Mouse (Mus musculus) NIH3T3 (cell line): ENCODE results near the gene Shroom3.

Source experiments
- DNase-seq: peaks from one replicate; pipeline ENCODE4 v3.0.0-alpha.2; 2012; ENCODE audit warnings: low read depth

Gene Shroom3

DNA sequence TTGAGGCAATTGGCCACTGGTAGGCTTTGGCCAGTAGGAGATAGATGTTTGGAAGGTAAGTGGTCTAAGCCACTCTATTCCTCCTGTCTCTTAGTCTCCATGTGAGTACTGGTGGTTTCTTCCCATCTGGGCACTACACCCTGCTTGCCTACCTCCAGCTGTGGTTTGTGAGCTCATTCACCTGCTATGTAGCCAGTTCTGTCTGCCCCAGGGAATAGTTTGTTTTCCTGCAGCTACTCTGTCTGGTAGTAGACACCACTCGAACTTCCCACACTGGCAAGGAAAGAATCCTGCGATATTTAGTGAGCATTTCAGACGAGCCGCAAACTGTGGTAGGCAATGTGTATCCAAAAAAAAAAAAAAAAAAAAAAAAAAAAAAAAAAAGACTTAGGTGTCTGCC is 68.3 kb downstream of the Shroom3 start:
- DNase-seq = no peak

DNA sequence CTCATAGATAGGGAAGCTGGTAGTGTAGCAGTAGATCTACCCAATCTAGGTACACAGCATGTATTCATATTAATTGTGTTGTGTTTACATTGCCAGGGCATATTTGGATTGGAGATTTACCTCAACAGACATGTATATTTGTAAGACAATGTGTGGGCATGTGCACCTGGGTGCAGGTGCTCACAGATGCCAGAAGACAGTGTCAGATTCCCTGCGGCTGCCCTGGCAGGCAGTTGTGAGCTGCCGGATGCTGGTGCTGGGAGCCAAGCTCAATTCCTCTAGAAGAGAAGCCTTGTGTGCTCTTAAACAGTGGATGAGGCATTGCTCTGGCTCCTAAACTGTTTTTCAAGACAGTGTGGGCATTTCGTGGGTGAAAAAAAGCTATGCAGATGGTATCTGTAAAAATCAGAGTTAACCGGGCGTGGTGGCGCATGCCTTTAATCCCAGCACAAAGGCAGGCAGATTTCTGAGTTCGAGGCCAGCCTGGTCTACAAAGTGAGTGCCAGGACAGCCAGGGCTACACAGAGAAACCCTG is 72.1 kb downstream of the Shroom3 start:
- DNase-seq = no peak

DNA sequence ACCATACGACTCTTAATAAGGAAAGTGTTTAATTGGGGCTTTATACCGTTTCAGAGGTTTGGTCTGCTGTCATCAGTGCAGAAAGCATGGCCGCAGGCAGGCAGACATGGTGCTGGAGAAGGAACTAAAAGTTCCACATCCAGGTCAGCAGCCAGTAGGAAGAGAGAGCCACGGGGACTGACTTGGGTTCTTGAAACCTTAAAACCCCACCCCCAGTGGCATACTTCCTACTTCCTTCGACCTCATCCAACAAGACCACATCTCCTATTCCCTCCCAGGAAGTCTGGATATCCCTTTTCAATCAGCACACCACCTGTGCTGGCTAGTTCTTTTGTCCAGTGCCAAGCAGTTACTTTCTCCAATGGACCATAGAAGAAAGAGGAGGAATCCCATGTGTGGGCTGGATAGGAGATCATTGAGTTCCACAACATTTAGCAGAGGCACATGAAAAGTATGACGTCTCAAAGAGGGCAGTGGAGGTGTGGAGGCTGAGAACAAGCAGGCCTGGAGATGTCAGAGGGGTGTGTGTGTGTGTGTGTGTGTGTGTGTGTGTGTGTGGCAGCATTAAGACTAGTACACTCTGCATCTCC is 76.0 kb downstream of the Shroom3 start:
- DNase-seq = no peak

DNA sequence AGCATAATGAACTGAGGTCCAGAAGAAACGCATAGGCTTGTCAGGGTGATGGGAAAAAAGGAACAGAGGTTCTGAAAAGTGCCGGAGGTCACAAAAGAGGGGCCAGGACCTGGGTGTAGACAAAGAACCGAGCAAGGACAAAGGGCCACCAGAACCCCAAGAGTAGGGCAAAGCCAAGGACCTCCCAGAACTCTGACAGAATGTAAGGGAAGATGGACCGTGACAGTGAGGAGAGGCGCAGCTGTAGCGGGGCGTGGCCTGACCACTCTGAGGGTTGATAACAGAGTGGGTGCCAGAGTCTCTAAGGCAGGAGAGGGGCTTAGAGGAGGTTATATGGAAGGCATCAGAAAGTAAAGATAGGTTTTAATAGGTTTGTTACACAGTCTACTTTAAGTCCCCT is 77.3 kb downstream of the Shroom3 start:
- no peak for DNase-seq

DNA sequence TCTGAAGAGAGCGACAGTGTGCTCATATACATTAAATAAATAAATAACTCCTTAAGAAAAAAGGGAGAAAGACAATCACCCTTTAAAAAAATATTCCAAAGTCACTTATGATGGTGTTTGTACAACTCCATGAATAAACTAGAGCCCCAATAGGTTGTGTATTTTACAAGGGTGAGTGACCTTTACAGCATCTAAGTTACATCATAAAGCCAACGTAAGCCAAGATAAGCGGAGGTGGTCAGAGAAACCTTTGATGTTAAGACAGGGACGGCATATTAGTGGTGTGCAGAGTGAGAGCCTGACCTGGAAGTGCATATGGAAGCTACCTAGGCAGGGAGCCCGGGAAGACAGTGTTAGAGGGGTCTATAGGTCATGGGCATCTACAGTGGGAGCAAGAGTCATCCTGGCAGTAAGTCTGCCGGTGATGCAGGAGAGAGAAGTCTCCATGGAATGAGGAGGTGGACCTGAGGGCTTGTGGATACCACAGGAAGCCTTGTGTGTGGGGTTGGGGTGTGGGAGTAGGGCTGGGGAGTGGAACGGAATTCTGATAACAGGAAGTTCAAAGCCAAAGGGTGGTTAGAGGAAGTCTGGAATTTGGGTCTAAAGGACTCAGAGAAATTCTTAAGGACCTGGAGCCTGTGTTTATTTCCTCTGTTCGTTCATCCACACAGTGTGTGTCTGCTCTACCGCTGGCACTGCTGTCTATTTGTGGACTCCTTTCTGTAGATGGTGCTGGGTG is 78.5 kb downstream of the Shroom3 start:
- no peak for DNase-seq

DNA sequence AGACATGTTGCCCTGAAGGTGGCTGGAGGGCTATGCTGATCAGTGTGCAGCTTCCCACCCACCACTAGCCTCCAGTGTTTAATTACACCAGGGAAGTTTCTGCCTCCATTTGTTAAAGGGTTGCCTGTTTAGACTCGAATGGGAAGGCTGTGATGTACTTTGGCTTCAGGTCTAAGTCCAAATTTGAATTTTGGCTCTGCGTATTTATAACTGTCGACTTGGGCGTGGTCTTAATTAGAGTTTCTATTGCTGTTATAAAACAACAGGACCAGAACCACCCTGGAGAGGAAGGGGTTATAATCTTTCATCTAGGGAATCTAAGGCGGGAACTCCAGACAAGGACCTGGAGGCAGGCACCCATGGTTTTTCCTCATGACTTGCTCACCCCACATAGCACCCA is 79.2 kb downstream of the Shroom3 start:
- DNase-seq = no peak

DNA sequence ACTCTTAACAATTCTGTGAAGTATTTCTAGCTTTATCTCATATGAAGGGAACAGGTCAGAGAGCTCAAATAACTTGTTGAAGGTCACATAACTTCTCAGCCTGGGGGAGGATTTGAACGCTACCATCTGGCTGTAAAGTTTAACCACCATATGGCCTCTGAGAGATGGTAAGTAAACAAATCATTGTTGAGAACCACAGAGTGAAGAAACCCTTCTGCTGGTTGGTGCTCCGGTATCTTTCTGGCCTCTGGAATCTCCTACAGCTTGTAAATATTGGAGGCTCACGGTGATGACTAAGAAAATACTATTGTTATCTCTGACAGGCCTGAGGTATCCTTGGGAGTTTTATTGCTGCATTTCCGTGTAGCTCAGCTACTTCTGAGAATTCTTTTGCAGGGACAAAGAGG is 80.3 kb downstream of the Shroom3 start:
- DNase-seq = peak; percentile 50

DNA sequence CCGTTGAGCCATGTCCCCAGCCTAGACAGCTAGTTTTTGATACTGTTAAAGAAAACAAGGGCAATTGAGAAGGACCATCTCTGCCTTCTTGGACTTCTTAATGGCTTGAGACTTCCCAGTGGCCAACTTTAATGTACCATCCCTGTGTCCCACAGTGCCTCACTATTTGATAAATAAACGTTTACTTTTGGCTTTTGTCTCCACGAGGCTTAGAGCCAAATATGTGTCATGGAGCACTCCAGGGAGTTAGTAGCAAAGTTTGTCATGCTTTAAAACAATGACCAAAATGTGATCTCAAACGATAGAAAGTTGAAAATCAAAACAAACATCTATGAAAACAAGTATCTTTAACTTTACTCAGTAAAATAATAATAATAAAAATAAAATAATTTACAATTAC is 83.1 kb downstream of the Shroom3 start:
- no peak for DNase-seq

DNA sequence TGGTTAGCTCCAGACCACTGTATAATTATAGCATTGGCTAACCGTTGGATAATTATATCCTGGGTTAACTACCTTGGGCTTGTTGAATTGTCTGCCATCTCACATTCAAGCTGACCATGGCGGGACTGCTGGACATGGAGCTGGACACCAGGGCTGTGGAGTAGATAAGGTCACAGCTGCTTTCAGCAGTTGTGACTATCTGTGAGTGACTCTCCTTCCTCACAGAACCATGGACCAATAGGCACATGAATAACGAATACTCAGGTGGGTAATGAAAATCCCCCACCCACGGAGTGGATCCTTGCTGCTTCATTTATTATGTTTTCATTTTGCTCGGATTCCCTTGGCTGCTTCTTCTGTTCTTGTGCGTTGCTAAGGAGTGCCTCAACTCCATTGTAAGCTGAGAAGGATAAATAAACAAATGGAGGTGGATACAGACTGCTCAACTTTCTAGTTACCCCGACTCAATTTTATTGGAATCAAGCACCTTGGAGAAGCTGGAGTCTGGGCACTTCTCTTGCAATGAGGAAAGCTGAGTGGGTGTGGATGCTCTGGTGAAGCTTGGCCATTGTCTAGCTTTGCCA is 84.1 kb downstream of the Shroom3 start:
- DNase-seq = no peak

DNA sequence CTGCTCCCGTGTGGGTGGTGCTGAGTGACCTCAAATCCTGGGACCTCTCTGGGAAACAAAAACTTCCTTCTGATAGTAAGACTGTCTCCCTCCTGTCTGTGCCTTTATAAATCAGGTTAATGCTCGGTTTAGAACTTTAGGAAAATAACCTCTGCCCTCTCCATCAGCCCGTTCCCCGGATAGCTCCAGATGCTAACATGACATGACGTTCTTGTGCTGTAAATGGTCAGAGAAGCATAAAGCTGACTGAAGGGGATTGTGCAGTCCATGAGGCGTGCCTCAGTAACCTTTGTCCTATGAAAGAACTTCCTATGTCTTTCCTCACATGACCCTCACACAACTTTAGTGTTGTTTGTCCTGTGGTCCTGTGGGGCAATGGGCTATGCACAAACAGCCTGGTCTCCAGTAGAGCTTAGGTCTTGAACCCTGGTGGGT is 84.6 kb downstream of the Shroom3 start:
- DNase-seq = no peak

DNA sequence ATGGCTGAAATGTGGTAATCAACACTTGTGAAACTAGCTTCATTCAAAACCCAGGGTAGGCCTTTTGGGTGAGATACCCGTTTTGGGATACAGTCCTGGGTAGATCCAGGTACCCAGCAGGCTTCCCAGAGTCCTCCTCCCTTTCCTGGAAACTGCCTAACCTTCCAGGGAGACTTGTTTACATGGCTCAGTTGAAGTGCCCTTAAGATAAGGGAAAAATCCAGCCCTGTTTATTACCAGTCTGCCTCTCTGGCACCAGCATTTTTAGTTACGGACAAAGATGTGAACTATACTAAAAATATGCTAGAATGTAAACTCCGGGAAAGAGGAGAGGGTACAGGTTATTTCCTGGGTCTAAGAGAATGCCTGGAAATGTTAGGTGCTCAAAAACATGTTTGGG is 90.6 kb downstream of the Shroom3 start:
- DNase-seq = no peak

DNA sequence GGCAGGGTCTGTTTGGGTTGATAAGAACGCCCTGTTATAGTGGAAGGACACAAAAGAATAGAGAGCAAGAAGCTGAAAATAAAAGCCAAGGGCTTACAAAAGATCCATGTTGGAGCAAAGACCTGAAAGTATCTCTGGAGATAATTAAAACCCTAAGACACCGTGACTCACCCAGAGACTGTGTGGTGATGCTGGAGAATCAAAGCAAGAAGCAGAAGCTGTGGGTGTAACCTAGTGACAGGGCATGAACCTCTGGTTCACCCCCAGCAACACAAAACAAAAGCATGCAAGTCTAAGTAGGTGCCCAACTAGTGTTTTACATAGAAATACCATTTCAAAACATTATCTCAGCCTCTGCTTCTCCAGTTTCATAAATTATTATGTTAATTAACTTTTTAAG is 91.2 kb downstream of the Shroom3 start:
- no peak for DNase-seq

DNA sequence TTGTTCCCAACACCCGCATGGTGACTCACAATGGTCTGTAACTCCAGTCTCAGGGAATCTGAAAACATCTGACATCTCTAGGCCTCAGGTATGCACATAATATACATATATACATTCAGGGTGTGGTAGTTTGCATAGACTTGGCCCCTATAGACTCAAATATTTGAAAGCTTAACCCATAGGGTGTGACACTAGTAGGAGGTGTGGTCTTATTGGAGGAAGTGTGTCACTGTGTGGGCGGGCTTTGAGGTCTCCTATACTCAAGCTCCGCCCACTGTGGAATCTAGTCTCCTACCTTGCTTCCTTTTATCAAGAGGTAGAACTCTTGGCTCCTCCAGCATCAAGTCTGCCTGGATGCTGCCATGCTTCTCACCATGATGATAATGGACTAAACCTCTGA is 91.7 kb downstream of the Shroom3 start:
- DNase-seq = no peak

DNA sequence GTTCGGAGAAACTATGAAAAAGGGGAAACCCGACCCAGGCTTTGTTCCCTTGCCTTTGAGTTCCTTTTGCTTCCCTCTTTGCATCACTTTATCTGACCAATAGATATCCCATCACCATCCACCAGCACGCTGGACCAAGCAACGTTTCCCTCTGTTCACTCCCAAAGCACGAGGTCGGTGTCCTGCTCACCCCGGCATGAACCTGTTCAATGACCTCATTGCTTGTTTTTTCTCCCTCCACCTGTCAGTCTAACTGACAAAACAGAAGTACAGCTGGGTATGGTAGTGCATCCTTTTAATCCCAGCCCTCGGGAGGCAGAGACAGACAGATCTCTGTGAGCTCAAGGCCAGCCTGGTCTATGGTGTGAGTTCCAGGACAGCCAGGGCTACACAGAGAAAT is 95.2 kb downstream of the Shroom3 start:
- DNase-seq = no peak

DNA sequence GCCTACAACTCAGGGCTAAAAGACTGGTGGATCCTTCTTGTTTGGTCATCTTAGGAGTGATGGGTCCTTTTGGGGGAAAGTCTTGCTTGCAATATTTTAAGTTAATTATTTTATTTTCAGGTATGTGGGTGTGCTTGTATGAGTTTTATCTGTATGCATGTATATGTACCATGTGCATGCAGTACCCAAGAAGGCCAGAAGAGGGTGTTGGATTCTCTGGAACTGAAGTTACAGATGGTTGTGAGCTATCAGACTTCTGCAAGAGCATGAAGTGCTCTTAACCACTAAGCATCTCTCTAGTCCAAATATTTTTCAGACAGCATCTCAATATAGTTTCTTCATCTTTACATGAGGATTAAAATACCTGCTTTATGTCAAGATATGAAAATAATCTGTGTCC is 97.8 kb downstream of the Shroom3 start:
- peak; percentile 5 for DNase-seq

DNA sequence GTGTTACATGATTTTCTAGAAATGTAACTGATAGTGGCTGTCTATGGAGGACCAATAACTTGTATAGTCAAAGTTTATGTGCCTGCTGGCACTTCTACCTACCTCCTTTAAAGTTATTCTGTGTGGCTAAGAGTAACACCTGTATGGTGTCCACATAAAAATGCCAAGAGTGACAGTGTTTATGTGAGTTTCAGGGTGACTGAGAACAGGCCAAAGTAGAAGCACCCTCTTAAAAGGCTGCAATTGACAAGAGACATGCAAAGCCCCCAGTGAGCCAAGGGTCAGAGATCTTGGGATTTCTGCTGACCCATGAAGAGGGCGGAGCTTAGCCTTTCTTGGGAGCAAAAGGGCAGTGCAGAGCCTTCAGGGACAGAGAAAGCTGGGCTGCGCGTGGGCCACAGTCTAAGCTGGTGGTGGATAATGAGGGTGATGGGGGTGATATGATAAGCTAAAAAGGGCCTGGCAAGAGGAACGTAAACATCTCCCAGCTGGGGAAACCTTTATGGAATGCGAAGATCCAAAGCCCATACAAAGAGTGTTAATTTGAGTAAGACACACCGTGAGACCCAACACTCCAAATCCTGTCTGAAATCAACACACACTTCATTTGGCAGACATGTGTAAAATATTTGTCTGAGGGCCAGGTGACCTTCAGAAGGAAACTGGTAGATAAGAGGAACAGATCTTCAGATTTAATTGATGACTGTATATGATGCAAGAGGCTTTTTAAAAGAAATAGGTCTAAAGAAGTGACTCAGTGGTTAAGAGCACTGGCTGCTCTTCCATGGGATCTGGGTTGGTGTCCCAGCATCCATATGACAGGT is 101.0 kb downstream of the Shroom3 start:
- DNase-seq = no peak

DNA sequence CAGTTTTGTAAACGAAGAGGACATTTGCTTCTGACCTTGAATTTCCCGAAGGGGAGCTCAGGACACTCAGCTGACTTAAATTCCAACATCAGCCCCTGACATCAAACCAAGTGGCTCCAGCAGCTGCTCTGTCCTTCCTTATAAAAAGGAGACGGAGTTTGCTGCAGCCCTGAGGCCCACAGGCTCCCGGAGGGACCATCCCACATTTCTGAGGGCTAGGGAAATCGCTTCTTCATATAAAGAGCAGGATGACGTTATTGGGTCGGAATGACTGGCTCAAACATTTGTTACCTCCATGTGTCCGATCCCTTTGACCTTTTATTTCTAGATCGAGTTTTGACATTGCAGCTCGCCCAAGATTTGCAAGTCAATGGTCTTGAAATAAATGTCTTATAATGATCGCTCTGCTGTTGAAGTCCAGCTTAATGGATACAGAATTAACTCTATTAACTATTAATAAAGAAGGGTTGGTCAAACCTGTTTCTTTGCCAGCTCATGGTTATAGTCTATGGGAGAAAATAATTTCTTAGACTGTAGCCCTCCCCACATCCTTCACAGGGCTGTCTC is 102.7 kb downstream of the Shroom3 start:
- DNase-seq = no peak

DNA sequence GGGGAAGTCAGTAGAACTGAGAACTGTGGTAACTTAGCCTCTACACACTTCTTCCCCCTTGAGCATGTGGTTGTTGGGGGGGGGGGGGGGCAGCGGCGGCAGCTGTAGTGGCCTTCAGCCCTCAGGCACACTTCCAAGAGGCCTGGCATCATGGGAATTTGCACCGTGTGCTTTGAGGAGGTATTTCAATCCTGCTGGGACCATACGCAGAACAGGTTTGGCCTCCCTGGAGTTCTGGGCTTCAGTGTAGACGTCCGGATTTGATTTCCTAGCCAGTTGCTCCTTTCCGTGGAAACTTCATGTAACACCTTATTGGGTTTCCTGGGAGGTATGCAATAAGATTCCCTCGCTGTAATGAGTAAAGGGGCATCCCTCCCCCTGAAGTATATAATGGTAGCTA is 105.8 kb downstream of the Shroom3 start:
- no peak for DNase-seq

DNA sequence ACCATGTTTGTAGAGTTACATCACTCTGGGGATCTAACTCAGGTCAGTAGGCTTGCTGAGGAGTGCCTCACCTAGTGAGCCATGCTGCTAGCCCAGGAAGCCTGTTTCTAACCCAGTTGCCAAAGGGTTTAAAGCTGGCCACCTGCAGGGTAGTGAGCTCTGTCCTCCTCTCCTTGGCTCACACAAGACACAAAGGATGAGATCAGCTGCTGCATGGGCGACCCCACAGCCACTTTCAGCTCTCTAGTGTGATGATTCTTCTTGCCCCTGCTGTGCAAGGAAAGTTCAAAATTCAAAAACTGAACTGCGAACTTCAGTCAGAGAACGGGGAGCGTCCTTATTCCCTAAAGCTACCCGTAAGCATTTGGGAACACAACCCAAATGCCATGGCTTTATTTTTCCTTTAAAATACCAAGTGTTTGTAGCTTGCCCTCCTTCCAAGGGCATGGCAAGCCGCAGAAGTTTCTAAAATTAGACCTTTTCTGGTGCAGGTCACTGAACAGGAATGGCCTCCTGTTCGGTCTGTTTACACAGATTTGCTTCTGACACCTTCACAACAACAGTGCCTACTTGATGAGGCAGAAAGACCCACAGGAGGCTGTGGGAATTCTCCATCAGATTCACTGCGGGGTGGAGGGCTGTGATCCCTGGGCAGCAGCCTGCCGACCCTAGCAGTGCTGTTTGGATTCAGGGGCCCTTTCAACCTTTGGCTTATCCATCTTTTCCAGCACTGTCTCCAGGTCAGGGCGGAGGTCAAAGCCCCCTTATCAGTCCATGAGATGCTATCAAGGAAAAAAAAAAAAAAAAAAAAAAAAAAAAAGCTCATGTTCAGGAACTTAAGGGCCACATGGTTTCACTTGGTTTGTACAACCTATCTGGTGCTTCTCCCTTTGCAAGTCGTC is 113.1 kb downstream of the Shroom3 start:
- DNase-seq = no peak

DNA sequence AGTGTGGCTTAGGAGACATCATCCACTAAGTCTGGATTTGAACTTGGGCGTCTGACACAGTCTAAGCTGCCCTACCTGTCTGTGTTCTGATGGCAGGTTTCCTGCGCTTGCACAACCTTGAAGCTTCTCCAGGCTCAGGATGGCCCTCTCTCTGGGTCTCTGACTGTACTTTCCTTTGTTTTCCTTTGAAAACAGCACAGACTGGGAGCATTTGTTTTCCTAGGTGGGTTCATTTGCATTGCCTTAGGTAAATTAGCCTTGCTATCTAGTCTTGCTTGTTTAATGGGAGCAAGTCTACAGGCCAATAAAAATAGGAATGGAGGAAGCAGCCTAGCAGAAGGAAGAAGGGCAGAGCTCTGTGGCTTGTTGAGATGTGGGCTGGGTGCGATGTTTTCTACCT is 114.7 kb downstream of the Shroom3 start:
- no peak for DNase-seq

DNA sequence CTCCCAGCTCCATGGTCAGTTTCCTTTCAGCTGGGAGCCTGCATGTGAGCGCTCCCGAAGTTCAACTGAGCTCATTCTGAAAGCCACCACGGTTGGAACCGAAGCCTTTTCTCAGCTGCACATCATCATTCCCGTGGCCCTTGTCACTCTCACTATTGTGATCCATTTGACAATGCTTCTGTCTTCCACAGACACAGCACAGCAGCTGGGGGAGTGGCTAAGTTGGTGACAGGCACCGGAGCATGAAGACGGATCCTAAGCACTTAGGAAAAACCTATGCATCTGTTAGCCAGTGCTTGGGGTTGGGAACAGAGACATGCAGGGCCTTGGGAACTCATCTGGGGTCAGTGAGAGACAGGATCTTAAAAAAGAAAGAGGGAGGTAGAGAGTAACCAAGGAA is 121.1 kb downstream of the Shroom3 start:
- no peak for DNase-seq
